Comparison of ENCODE assay signal across 11 mouse cellular contexts in genomic region chr2:9905995-9906394, GRCm38 (mm10). TPM values are rescaled to one million over a fixed set of nuclear protein-coding genes. Genes with fewer than 3 reads are reported as not detected.
DNase-seq lines count a peak whose midpoint lies in the region; ATAC-seq and TF ChIP-seq lines count a peak whose summit lies in the region.
"Had no signal": no experiment of that assay in that cellular context is flagged by ENCODE, and none has a peak within 500 bp of the region (broad histone marks: within the 10 kb centered on the region; RNA-seq: fewer than 3 reads in every experiment).

No protein-coding gene starts in this region.

- DNase-seq in heart, embryonic 10.5 days (ENCODE audit: low spot score): no peak
- DNase-seq in heart, adult 2 months: no peak
- no peak for DNase-seq in midbrain, postnatal 0 days (ENCODE audit: low spot score)
- DNase-seq in layer of hippocampus, postnatal 14 days (ENCODE audit: low spot score in 2 of 2): no peak
- no peak for DNase-seq in layer of hippocampus, adult 2 months (ENCODE audit: low spot score in 2 of 2)
- no peak for DNase-seq in layer of hippocampus, adult 9-11 months
- DNase-seq: gastrocnemius, postnatal 10 days; lung, postnatal 4 days had no signal

- peak overlapping the region; percentile 0; the same call in 1 of the 2 replicates for H3K27ac ChIP-seq in heart, embryonic 10.5 days
- H3K27ac ChIP-seq in heart, adult 2 months: no peak overlapping the region
- no peak overlapping the region for H3K27ac ChIP-seq in midbrain, embryonic 13.5 days
- no peak overlapping the region for H3K27ac ChIP-seq in midbrain, postnatal 0 days (ENCODE audit: low read depth, low read length)
- H3K27ac ChIP-seq in limb, embryonic 12.5 days: no peak overlapping the region
- H3K27ac ChIP-seq in layer of hippocampus, adult 2 months: no peak overlapping the region

- no peak overlapping the region for H3K9ac ChIP-seq in heart, adult 2 months (ENCODE audit: low read depth, low read length)
- H3K9ac ChIP-seq in midbrain, embryonic 13.5 days (replicated peaks): no peak overlapping the region
- no peak overlapping the region for H3K9ac ChIP-seq in midbrain, postnatal 0 days (replicated peaks; ENCODE audit: low read length, poor library complexity, severe bottlenecking)
- no peak overlapping the region for H3K9ac ChIP-seq in limb, embryonic 12.5 days (replicated peaks)

- intact Hi-C loops in heart, adult 2 months (cut with DNase I): no loop called here

- H3K4me1 ChIP-seq in heart, embryonic 10.5 days: peaks cover 6% of the 10 kb centered on the region; the same call in 1 of the 2 replicates
- H3K4me1 ChIP-seq in heart, adult 2 months (ENCODE audit: control insufficient read depth, insufficient read depth, low read length): no peaks in the 10 kb centered on the region
- H3K4me1 ChIP-seq in midbrain, embryonic 13.5 days (replicated peaks): no peaks in the 10 kb centered on the region; the same call in 1 of the 2 replicates
- no peaks in the 10 kb centered on the region for H3K4me1 ChIP-seq in midbrain, postnatal 0 days (ENCODE audit: insufficient read depth, low read length)
- H3K4me1 ChIP-seq in limb, embryonic 12.5 days (replicated peaks): peaks cover 7% of the 10 kb centered on the region; the same call in 1 of the 2 replicates

- 2% methylated on average over 11 of the region's 11 CpGs for WGBS in heart, embryonic 10.5 days
- 3% methylated on average over 11 of the region's 11 CpGs for WGBS in heart, adult 2 months
- 10% methylated on average over 11 of the region's 11 CpGs for WGBS in midbrain, embryonic 13.5 days
- WGBS in midbrain, postnatal 0 days: 13% methylated on average over 11 of the region's 11 CpGs
- WGBS in limb, embryonic 12.5 days: 6% methylated on average over 11 of the region's 11 CpGs

- H3K27me3 ChIP-seq in heart, embryonic 10.5 days (ENCODE audit: insufficient read depth, poor library complexity, severe bottlenecking): no peaks in the 10 kb centered on the region; the same call in 1 of the 2 replicates
- H3K27me3 ChIP-seq in heart, adult 2 months (ENCODE audit: control insufficient read depth, insufficient read depth, low read length): no peaks in the 10 kb centered on the region
- 0 out of 2 replicates have a peak, but pooled peaks cover 5% of the 10 kb centered on the region for H3K27me3 ChIP-seq in midbrain, embryonic 13.5 days
- no peaks in the 10 kb centered on the region for H3K27me3 ChIP-seq in midbrain, postnatal 0 days (ENCODE audit: insufficient read depth, low read length)
- H3K27me3 ChIP-seq in limb, embryonic 12.5 days: peaks cover 16% of the 10 kb centered on the region

- ATAC-seq in midbrain, embryonic 13.5 days: no peak
- ATAC-seq in midbrain, postnatal 0 days (ENCODE audit: low FRiP score): no peak
- ATAC-seq in limb, embryonic 12.5 days (ENCODE audit: insufficient number of reproducible peaks, insufficient read depth, low FRiP score, low TSS enrichment, low read depth): no peak

- peak overlapping the region; percentile 52 for H3K4me3 ChIP-seq in heart, embryonic 10.5 days
- no peak overlapping the region for H3K4me3 ChIP-seq in heart, adult 2 months
- H3K4me3 ChIP-seq in midbrain, embryonic 13.5 days (replicated peaks): no peak overlapping the region
- H3K4me3 ChIP-seq in midbrain, postnatal 0 days (ENCODE audit: low read depth, low read length): no peak overlapping the region
- H3K4me3 ChIP-seq in limb, embryonic 12.5 days (replicated peaks): peak overlapping the region; percentile 28
- H3K4me3 ChIP-seq in layer of hippocampus, adult 2 months: no peak overlapping the region

- no peak for TF ChIP-seq CTCF in heart, adult 2 months (IDR thresholded peaks at IDR 0.05)
- TF ChIP-seq CTCF in midbrain, postnatal 0 days (IDR thresholded peaks at IDR 0.05): no peak
- no peak for TF ChIP-seq CTCF in layer of hippocampus, adult 2 months (conservative IDR thresholded peaks at IDR 0.05)

- H3K79me2 ChIP-seq in heart, adult 2 months (replicated peaks; ENCODE audit: control insufficient read depth, insufficient read depth, low read length): no peaks in the 10 kb centered on the region

- H3K9me3 ChIP-seq in heart, embryonic 10.5 days: no peaks in the 10 kb centered on the region
- no peaks in the 10 kb centered on the region for H3K9me3 ChIP-seq in midbrain, embryonic 13.5 days
- H3K9me3 ChIP-seq in midbrain, postnatal 0 days (ENCODE audit: low read length): no peaks in the 10 kb centered on the region
- no peaks in the 10 kb centered on the region for H3K9me3 ChIP-seq in limb, embryonic 12.5 days

- no peak for TF ChIP-seq POLR2A in heart, adult 2 months (IDR thresholded peaks at IDR 0.05; ENCODE audit: insufficient read depth, low read depth, low read length)

- TF ChIP-seq EP300 in heart, adult 2 months (IDR thresholded peaks at IDR 0.05; ENCODE audit: insufficient read depth, low read depth, low read length): no peak

- H3K36me3 ChIP-seq in heart, embryonic 10.5 days: no peaks in the 10 kb centered on the region
- H3K36me3 ChIP-seq in heart, adult 2 months (ENCODE audit: control insufficient read depth, insufficient read depth, low read length): no peaks in the 10 kb centered on the region
- no peaks in the 10 kb centered on the region for H3K36me3 ChIP-seq in midbrain, embryonic 13.5 days
- no peaks in the 10 kb centered on the region for H3K36me3 ChIP-seq in midbrain, postnatal 0 days (ENCODE audit: insufficient read depth, low read length)
- no peaks in the 10 kb centered on the region for H3K36me3 ChIP-seq in limb, embryonic 12.5 days

- H3K4me2 ChIP-seq in midbrain, embryonic 13.5 days (replicated peaks): peak overlapping the region; percentile 16; the same call in 1 of the 2 replicates
- H3K4me2 ChIP-seq in midbrain, postnatal 0 days (ENCODE audit: low read depth, low read length, poor library complexity, severe bottlenecking): no peak overlapping the region
- H3K4me2 ChIP-seq in limb, embryonic 12.5 days: peak overlapping the region; percentile 56

RNA-seq across cellular contexts. Expression of gene Gata3, which starts 16.2 kb away (rescaled TPM):
- 9.1 and 21.7 TPM in 2 replicates for polyA plus RNA-seq in heart, embryonic 10.5 days (2016; fragmentation: Nextera tagmentation; extraction: Ambion mirVana)
- under 1 TPM; 0.59 to 0.91 TPM for total RNA-seq in heart, adult 2 months (2021)
- 0.32 and 0.57 TPM in 2 replicates for polyA plus RNA-seq in heart, adult 2 months (2012; rRNA removed)
- polyA plus RNA-seq in midbrain, embryonic 13.5 days (2015; fragmentation: Nextera tagmentation; extraction: Ambion mirVana): 94.8 and 119 TPM in 2 replicates
- total RNA-seq in midbrain, postnatal 0 days (2014; rRNA removed): 13.3 and 14.5 TPM in 2 replicates
- polyA plus RNA-seq in midbrain, postnatal 0 days (2015; fragmentation: Nextera tagmentation; extraction: Ambion mirVana): 88.9 and 94.6 TPM in 2 replicates
- 4.2 and 5.0 TPM in 2 replicates for polyA plus RNA-seq in limb, embryonic 12.5 days (2016; fragmentation: Nextera tagmentation; extraction: Ambion mirVana)
- under 1 TPM; 0.44 to 0.79 TPM for total RNA-seq in layer of hippocampus, postnatal 14 days (2021)
- total RNA-seq in layer of hippocampus, adult 2 months (2021): not detected

RNA-seq across cellular contexts. Expression of gene 9230102O04Rik, which starts 16.7 kb away (rescaled TPM):
- 0.76 TPM in 1 of 2 replicates, not detected in the other for polyA plus RNA-seq in heart, embryonic 10.5 days (2016; fragmentation: Nextera tagmentation; extraction: Ambion mirVana)
- not detected for total RNA-seq in heart, adult 2 months (2021)
- not detected in 2 replicates for polyA plus RNA-seq in heart, adult 2 months (2012; rRNA removed)
- 3.5 and 5.3 TPM in 2 replicates for polyA plus RNA-seq in midbrain, embryonic 13.5 days (2015; fragmentation: Nextera tagmentation; extraction: Ambion mirVana)
- total RNA-seq in midbrain, postnatal 0 days (2014; rRNA removed): 0.77 TPM in 1 of 2 replicates, not detected in the other
- polyA plus RNA-seq in midbrain, postnatal 0 days (2015; fragmentation: Nextera tagmentation; extraction: Ambion mirVana): 2.2 and 3.6 TPM in 2 replicates
- polyA plus RNA-seq in limb, embryonic 12.5 days (2016; fragmentation: Nextera tagmentation; extraction: Ambion mirVana): 0.55 TPM in 1 of 2 replicates, not detected in the other
- total RNA-seq in layer of hippocampus, postnatal 14 days (2021): not detected
- not detected for total RNA-seq in layer of hippocampus, adult 2 months (2021)
- total RNA-seq: gastrocnemius, postnatal 10 days had no signal
- polyA plus RNA-seq: small intestine, adult 2 months had no signal

RNA-seq across cellular contexts. Expression of gene 4930412O13Rik, which starts 24.9 kb away (rescaled TPM):
- polyA plus RNA-seq in heart, embryonic 10.5 days (2016; fragmentation: Nextera tagmentation; extraction: Ambion mirVana): 1.1 and 2.6 TPM in 2 replicates
- total RNA-seq in heart, adult 2 months (2021): not detected
- not detected in 2 replicates for polyA plus RNA-seq in heart, adult 2 months (2012; rRNA removed)
- polyA plus RNA-seq in midbrain, embryonic 13.5 days (2015; fragmentation: Nextera tagmentation; extraction: Ambion mirVana): 1.7 and 3.9 TPM in 2 replicates
- 0.11 and 0.66 TPM in 2 replicates for total RNA-seq in midbrain, postnatal 0 days (2014; rRNA removed)
- polyA plus RNA-seq in midbrain, postnatal 0 days (2015; fragmentation: Nextera tagmentation; extraction: Ambion mirVana): 2.0 TPM in 2 replicates
- polyA plus RNA-seq in limb, embryonic 12.5 days (2016; fragmentation: Nextera tagmentation; extraction: Ambion mirVana): 0.35 TPM in 1 of 2 replicates, not detected in the other
- total RNA-seq in layer of hippocampus, postnatal 14 days (2021): not detected
- not detected for total RNA-seq in layer of hippocampus, adult 2 months (2021)
- total RNA-seq: gastrocnemius, postnatal 10 days had no signal
- polyA plus RNA-seq: small intestine, adult 2 months had no signal

Comparison
In these comparisons a context has a peak if more than half of its experiments do, and no peak if none do; other contexts are left out.
1. H3K4me3 ChIP-seq: peak in heart, embryonic 10.5 days (single experiment) and limb, embryonic 12.5 days (single experiment); none in heart, adult 2 months (single experiment), midbrain, embryonic 13.5 days (single experiment), midbrain, postnatal 0 days (single experiment) and layer of hippocampus, adult 2 months (single experiment).